Mouse (Mus musculus): ENCODE data around the gene 9330159F19Rik. TPM values are rescaled to one million over a fixed set of nuclear protein-coding genes. Genes with fewer than 3 reads are reported as not detected.

Gene 9330159F19Rik
- total RNA-seq, 4 experiments from 2014 or later = 60.2 to 99.7 (median 75.6) TPM

Other genes starting within 250 kb of the 9330159F19Rik start
- gene 2310057J18Rik, start 225.3 kb upstream of the 9330159F19Rik start, total RNA-seq (2022) = not detected
- gene Soga3, start 67.8 kb upstream of the 9330159F19Rik start, total RNA-seq (2022) = 100 to 1,000 TPM; 147 to 163 (median 159) TPM
- gene Gm49353, start 12.7 kb upstream of the 9330159F19Rik start, total RNA-seq (2022) = 10 to 100 TPM; 13.3 to 37.4 (median 24.0) TPM
- 10 to 100 TPM; 29.0 to 42.3 (median 33.7) TPM for gene Echdc1, start 101.6 kb downstream of the 9330159F19Rik start, total RNA-seq (2022)
- 100 to 1,000 TPM in 2 of 4 experiments, 10 to 100 TPM in 2; 90.8 to 103 (median 97.6) TPM for gene Rnf146, start 150.8 kb downstream of the 9330159F19Rik start, total RNA-seq (2022)

Measured in layer of hippocampus, adult 8-10 months (tissue).